Mouse (Mus musculus): ENCODE data around the gene Vcl.

The Vcl gene

DNA sequence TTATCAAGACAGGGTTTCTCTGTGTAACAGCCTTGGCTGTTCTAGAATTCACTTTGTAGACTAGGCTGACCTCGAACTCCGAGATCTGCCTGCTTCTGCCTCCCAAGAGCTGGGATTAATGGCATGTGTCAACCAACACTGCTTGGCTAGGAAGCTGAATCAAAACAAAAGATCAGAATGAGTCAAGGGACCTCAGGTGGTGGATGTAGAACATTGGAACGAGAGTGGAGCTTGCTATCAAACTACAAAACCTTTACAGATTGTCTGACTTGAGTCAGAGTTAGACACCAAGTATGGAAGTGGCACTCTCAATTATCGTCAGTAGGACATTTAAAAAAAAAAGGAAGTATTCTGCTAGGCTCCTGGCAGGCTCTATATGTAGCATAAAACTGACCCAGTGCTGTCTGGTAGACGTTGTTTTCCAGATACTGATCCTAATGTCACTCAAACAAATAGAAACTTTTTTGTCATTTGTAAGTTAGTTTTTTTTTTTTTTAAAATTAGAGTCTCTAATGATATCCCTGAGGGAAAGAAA lies 84.7 kb downstream of the Vcl start:
- no peak for DNase-seq (ENCODE audit: low read depth, low spot score)

DNA sequence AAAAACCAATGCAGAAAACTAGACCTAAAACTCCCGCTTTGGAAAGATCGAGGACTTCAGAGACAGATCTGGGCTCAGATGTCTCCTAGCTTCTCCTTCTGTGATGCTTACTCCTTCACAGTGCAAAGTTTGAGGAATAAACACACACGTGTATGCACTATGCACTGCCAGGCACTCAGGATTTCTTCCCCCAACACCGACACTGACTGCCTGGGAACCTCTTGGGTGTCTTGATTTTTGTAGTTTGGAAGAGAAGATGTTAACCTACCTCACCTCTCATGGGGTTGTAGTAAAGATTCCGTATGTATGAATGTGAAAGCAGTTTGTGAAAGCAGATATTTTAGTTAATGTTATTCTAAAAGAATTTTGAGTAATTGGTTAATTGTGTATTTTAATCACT lies 88.7 kb downstream of the Vcl start:
- DNase-seq (ENCODE audit: low read depth, low spot score) = no peak

DNA sequence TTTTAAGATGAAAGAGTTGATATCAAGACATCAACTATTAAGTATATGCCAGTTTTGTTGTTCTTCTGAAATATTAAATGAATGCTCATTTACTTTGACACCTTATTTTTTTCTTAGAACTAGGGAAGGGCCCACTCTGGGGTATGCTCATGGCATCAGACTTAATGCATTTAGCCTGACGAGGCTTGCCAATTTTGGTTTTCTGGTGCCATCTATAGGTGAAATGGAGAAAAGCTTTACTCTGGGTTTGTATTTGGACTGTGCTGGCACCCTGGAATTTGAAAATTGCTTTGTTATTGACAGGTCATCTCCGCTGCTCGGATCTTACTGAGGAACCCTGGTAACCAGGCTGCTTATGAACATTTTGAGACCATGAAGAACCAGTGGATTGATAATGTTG lies 89.8 kb downstream of the Vcl start:
- peak; percentile 21 for DNase-seq (ENCODE audit: low read depth, low spot score)

DNA sequence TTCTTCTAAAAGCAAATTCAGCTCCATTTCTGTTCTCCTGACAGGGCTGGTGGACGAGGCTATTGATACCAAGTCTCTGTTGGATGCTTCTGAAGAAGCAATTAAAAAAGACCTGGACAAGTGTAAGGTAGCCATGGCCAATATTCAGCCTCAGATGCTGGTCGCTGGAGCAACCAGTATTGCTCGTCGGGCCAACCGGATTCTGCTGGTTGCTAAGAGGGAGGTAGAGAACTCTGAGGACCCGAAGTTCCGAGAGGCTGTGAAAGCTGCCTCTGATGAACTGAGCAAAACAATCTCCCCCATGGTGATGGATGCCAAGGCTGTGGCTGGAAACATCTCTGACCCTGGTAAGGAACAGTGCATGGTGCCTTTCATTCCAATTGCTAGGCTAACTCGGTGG lies 91.2 kb downstream of the Vcl start:
- no peak for DNase-seq (ENCODE audit: low read depth, low spot score)

DNA sequence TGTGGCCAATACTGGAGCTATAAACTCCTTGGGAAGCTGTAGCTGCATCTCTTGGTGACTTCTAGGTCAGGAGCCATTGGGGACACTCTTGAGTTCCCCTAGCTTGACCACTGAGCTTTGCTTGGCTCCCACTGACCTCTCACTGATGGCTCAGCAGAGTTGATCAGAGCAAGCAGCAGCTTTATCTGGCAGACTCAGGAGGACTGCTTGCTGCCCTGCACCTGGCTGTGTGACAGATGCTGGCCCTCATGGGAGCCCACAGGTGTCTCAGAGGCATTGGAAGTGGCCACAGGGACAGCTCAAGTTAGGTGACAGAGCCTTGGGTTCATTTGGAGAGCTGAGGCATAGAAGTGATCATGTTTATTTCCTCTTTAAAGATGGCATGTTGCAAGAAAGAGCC lies 98.3 kb downstream of the Vcl start:
- DNase-seq (ENCODE audit: low read depth, low spot score) = no peak

DNA sequence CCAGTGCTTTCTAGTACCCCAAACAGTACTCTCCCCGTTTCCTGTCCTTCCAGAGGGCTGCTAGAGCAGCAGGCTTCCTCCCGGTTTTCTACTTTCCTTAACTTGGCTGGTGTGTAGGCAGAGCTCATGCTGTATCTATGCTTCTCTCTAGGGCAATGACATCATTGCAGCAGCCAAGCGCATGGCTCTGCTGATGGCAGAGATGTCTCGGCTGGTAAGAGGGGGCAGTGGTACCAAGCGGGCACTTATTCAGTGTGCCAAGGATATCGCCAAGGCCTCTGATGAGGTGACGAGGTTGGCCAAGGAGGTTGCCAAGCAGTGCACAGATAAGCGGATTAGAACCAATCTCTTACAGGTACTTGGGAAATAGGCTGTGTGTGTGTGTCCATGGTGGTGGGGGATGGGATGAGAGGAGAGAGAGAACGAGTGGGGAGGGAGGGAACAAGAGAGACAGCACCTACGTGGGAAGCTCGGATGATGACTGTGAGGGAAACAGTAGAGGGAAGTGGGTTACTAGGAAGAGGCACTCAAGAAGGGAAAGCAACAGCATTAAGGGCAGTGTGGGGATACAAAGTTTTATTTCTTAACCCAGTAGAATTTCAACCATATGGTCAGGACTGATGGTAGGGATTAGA lies 99.9 kb downstream of the Vcl start:
- DNase-seq (ENCODE audit: low read depth, low spot score) = no peak

DNA sequence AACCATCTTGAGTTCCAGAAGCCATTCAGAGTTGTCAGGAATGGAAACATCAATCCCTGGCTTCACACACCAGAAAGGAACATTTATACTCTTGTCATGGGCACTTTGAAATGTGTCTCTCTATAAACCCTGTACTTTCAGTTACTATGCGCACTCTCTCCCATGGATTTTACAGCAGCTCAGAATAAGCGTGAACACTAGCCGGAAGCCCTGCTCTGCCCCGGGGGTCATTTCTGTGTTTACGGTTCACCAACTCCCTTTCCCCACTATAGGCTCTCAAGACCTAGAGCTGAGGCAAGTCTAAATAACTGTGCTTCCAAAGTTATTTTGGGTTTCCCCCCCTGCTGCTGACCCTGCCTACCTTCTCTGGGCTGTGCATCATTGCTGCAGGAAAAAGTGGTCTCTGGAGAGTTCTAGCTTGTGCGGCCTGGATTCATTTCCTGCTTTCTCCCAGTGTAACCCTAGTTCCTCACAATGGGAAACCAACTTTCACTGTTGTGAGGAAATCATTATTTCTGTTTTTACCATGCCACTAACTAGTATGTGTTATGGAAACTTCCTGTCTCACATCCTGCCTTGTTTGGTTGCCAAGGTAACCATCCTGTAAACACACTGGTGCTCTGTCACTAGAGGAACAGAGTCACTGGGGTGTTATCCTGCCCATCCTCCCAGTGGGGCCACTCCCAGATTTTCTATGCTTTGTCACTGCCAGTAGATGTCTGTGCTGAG lies 102.7 kb downstream of the Vcl start:
- DNase-seq (ENCODE audit: low read depth, low spot score) = peak; percentile 14

DNA sequence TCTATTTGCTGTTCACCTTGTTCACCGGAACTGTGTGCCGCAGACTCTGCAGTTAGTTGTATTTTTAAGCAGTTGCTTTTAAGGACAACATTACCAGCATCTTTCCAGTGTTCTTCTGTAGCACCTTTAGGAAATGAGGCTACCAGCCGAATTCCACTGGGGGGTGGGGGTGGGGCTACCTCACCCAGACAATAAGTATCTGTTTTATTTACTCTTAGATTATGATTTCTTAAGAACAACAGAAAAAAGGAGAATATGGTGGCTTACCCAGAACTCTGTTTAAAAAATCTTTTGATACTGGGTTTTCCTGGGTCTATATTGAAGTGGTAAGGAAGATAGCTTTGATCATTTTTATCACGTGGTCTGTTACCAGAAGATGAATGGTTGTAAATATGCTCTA lies 105.1 kb downstream of the Vcl start:
- no peak for DNase-seq (ENCODE audit: low read depth, low spot score)

DNA sequence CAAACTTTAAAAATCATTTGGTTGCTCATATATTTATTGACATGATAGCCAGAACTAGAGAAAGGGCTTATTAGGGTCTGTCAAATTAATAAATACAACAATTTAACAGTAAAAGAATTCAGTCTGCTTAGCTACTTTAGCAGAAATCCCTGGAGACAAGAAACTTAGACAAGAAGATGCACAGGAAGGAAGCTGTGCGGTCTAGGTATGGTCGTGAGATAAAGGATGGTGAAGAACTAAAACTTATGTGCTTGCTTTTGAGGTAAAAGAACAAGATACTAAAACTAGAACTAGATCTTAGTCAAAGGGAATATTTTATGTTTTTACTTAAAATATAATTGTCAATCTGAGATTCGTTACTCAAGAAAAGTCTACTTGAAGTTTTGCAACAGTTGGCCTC lies 105.6 kb downstream of the Vcl start:
- DNase-seq (ENCODE audit: low read depth, low spot score) = no peak

DNA sequence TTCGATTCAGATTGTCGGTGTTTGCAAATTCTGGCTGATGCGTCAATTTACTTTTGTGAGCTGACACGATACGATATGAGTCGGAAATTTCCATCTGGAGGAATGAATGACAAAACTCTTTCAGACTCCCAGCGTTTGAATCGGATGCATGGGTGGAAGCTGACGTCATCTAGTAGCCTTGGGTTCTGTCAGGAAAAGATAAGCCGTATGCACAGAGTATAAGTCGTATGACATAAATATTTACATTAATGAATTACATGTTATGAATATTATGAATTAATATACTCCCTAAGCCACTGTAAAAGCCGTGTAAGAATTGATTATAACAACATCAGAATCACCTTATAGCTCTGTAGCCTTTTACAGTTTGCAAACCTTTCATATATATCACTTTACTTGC lies 109.9 kb downstream of the Vcl start:
- no peak for DNase-seq (ENCODE audit: low read depth, low spot score)

DNA sequence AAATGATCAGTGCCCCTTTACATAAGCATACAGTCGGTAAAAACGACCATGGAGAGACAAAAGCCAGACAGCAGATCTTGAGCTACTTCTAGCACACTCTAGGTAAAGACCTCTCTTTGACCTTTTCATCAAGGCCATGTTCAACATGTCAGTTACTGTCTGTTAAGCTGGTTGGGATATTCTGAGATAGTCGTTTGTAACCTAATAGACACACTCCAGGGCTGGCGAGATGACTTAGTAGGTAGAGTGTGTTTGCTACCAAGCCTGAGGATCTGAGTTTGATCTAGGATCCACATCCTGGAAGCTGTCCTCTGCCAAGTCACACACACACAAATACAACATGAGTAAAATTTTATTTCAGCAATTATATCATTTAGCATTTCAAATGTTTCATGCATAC lies 110.4 kb downstream of the Vcl start:
- no peak for DNase-seq (ENCODE audit: low read depth, low spot score)

DNA sequence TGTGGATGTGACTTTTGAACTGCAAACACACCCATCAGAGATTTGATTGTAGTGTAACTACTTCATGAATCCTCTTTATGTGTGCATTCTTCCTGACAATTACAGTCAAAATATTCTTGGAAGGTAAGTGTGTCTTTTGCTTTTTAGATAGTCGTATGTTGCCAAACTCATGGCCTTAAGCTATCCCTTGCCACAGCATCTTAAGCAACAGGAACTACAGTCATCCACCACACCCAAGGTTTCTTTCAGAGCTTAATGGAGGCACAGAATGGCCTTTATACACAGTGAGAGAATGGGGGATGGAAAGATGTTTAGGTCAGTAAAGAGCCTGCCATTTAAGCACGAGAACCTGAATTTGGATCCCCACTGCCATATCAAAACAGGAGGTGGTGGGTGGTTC lies 118.6 kb downstream of the Vcl start:
- peak; percentile 46 for DNase-seq (ENCODE audit: low read depth, low spot score)

DNA sequence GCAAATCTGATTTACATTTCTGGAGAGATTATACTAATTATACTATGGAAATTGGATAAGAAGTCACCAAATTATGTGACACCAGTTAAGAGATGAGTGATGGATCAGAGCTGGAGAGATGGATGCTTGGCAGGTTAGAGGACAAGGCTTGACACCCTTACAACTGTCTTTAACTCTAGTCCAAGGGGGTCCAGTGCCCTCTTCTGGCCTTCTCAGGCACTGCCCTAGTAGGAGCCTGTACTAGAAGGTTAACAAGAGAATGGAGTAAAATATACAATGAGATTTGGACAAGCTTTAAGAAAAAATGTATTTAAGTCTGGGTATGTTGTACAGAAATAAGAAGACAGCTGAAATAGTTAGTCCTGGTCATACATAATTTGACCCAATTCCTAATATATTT lies 119.7 kb downstream of the Vcl start:
- DNase-seq (ENCODE audit: low read depth, low spot score) = peak; percentile 69

DNA sequence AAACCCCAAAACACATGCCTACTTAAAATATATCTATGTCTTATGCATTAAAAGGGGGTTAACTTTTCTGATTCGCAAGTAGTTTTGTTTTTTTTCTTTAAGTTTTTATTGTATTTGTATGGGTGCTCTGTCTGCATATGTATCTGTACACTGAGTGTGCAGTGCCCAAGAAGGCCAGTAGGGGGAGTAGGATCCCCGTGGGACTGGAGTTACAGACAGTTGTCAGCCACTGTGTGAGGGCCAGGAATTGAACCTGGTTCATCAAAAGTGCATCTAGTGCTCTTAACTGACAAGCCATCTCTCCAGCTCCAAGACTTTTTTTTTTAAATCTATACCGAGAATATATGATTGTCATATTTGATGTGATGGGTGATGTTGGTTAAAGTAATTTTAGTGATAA lies 121.5 kb downstream of the Vcl start:
- peak; percentile 85 for DNase-seq (ENCODE audit: low read depth, low spot score)

DNA sequence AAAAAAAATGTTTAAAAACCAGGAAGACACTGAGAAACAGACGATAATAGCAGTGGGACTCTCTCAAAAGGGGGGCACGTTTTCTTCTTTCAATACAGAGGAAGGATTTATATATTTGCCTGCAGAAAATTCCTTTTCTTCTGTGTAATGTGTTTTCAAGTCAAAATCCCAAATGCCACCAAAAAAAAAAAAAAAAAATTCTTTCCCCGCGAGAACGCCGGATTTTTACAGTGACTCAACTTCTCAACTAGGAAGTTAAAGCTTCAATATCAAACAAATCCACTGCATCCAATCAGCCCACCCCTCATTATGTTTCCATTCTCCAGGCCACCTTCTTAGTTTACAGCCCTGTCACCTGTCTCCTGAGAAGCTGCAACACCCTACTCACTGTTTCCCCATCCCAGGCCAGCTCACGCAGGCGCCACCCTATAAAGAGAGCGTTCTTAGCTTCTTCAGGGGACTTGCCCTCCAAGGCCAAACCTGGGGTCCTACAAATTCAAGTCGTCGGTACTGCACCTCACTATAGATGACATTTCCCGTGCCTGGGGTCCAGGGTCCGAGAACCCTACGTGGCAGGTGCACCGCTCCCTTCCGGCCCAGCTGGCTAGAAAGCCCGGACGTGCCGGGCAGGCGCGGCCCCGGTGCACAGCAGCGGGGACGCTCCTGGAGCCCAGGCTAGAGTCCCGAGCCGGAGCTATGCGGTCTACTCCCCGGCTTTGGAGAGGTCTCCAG lies 122.3 kb downstream of the Vcl start:
- peak; percentile 34 for DNase-seq (ENCODE audit: low read depth, low spot score)

DNA sequence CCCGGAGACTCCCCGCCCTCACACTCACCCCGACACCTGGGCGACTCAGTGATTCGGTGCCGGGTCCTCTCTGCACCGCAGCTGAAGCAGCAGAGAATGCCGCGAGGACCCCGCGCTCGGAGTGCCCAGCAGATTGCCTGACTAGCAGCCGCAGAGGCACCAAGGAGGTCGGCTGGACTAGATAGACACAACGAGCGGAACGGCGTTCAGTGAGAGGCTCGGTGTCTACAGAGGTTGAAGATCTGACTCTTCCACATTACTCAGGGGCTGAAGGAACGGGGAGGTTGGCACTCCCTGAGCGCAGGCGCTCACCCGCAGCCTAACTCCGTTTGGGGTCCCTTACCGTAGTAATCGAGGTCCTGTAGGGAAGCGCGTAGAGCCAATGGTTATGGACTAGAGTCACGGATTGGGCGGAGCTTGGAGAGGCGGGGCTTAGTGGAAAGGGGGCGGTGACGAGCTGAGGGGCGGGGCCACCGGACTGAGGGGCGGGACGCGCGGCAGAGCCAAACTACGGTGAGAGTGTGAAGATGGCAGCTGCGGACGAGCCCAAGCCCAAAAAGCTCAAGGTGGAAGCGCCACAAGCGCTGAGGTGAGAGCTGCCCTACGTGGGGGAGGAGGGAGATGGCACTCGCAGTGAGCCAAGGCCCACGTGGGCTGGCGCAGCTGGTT lies 123.0 kb downstream of the Vcl start, which contains the start of the genes Ap3m1 and Adk:
Gene Ap3m1, minus strand, starts transcription at position 397 of the 669 bp plus-strand sequence.
Gene Adk, plus strand, starts transcription at position 463 of the 669 bp plus-strand sequence.
- peak; percentile 96 for DNase-seq (ENCODE audit: low read depth, low spot score)

DNA sequence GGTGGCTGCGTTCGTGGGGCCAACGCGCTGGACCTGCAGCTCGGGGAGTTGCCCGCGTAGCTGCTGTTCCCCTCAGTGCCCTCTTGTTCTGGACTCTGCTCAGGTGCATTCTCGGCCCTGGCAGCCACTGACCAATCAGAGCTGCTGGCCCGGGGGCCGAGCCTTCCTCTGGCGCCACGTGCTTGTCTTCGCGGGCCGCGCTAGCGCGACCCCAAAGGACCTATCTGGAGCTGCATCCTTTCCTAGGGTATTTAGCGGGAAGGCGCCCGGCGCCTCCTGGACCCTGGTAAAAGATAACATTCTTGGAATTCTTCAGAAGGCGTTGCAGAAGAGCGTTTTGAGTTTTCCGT lies 123.6 kb downstream of the Vcl start:
- peak; percentile 90 for DNase-seq (ENCODE audit: low read depth, low spot score)

DNA sequence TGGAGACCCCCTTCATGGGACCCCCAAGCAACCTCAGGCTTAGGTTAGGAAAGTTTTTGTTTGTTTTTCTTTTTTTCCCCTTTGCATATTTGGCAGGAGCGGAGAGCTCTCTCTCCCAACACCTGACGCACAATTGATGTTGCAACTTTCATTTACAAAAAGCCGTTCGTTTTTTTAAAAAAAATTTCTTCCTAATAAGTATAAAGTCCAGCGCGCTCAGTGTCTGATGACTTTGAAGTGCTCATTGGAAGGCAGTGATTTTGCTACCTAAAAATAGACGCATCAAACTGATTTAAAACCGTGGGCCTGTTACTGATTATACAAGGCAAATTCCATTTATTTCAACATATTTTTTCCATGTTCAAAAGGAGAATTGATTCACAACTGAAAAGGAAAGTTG lies 124.0 kb downstream of the Vcl start:
- no peak for DNase-seq (ENCODE audit: low read depth, low spot score)

DNA sequence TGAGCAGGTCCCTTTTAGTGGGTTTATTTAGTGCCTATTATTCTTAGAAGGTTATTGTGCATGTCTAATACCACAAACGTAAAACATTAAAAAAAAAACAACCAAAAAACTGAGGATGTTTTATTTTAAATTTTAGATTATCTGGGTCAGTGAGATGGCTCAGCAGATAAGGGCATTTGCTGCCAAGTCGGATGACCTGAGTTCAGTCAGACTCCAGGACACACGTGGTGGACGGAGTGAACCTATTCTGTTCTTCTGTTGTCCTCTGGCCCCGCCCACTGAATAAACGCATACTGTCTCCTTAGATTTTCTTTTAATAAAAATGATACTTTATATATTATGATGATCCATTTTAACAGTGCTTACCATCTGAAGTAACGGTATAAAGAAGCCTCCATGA lies 124.4 kb downstream of the Vcl start:
- DNase-seq (ENCODE audit: low read depth, low spot score) = peak; percentile 31

DNA sequence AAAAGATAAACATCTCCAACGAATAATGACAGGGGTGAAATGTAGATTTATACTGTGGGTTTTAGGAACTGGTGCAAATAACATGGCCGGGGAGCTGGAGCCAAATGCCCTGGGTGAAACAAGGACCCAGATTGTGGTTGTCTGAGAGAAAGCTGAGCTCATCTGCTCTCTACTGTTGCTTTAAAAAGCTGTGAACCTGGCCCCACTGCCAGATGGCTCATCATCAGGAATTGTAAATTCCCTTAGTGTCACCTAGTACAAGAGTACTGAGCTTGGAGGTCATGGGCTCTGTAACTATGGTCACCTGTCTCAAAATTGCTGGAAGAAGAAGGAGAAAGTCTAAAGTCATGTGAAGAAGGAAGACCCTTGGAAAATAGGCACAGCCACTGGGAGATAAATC lies 129.8 kb downstream of the Vcl start:
- no peak for DNase-seq (ENCODE audit: low read depth, low spot score)

DNA sequence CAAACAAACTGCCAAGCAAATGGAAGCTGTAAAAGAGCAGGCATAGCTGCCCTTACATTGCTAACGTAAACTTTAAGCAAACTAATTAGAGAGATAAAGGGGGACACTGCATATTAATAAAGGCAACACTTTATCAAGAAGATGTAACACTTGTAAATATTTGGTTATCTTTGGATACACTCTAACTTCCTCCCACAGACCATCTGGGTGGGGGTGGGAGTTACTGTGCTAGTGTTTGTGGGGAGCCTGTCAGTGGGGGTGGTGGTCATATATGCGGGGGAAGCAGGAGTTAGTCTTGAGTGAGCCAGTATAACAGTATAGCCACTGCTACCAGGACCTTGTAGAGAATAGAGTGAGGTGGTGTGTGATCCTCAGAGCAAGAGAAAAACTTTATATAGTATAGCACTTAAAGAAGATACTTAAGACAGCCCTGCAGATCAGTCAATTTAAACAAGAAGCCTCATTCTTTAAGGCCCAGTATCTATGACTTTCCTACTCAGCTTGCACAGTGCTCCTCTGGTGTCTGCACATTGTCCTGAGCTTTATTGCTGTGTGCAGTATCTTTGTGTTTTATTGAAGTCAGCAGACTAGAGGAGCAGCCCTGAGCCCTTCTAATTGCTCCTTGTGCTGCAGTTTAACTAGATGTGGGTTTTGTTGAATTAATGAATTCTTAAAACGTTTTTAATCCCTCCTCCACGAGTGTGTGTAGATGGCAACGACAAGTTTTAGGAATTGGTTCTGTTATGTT lies 133.7 kb downstream of the Vcl start:
- no peak for DNase-seq (ENCODE audit: low read depth, low spot score)

Data from ES-CJ7 (cell line).